In the genomic region with DNA sequence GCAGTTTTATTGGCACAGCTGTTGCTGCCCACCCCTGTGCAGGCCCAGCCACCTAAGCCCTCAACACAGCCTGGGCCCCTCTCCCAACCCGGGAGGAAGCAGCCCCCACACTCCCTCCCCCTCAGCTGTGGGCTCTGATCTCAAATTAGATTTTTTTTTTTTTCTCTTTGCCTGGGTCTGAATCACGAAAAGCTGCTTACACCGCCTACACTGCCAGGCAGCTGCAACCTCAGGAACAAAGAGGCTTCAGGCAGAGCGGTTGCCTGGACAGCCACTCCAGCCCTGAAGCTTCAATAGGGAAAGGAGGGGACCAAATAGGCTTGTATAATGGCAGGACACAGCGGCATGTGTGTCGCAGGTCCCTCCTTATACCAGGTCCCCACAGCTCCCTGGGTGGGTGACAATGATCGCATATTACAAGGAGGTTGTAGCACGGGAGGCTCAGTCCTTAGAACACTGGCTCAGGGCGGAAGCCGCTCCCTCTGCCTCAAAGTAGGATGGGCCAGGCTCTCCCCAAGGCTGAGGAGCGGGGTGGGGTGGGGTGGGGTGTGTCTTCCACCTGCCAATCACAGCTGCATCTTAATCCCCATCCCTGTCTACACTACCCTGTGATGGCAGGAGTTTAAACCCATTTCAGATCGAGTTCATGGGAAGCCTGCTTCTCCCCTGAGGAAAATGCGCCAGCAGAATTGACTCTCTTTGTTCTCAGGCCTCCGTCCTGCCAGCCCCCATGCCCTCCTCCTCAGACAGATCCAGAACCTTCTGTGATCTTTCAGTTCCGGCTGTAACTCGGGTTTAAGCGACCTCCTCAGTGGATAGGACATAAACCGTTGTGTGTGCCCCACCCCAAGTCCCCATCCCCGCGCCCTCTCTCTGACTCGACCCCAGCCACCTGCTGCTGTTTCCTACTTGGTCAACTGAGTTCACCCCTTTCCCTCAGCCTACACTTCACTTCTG, we compare ENCODE assay signal across 8 mouse cellular contexts. TPM values are rescaled to one million over a fixed set of nuclear protein-coding genes. Genes with fewer than 3 reads are reported as not detected.
DNase-seq lines count a peak whose midpoint lies in the region; ATAC-seq and TF ChIP-seq lines count a peak whose summit lies in the region.

No protein-coding gene starts in this region.

- H3K4me2 ChIP-seq in kidney, postnatal 0 days (ENCODE audit: low read length): peak overlapping the region; percentile 43
- peak overlapping the region; percentile 44 for H3K4me2 ChIP-seq in hindbrain, embryonic 12.5 days (replicated peaks)
- peak overlapping the region; percentile 47 for H3K4me2 ChIP-seq in neural tube, embryonic 13.5 days

- H3K36me3 ChIP-seq in kidney, postnatal 0 days (ENCODE audit: insufficient read depth, low read length): no peaks in the 10 kb centered on the region
- H3K36me3 ChIP-seq in hindbrain, embryonic 12.5 days: no peaks in the 10 kb centered on the region
- no peaks in the 10 kb centered on the region for H3K36me3 ChIP-seq in neural tube, embryonic 13.5 days

- H3K9me3 ChIP-seq in kidney, postnatal 0 days (replicated peaks; ENCODE audit: low read length): no peaks in the 10 kb centered on the region
- no peaks in the 10 kb centered on the region for H3K9me3 ChIP-seq in hindbrain, embryonic 12.5 days (replicated peaks)
- H3K9me3 ChIP-seq in neural tube, embryonic 13.5 days: no peaks in the 10 kb centered on the region

- intact Hi-C loops in left cerebral cortex, postnatal 4 days (cut with DNase I): no loop called here

- peak; percentile 62 for DNase-seq in kidney, postnatal 0 days (ENCODE audit: low spot score)
- DNase-seq in kidney, postnatal 25 days: no peak
- peak; percentile 76 for DNase-seq in embryo, embryonic 10.5 days (ENCODE audit: low spot score)
- DNase-seq in left cerebral cortex, postnatal 4 days: peak; percentile 33
- peak; percentile 36 for DNase-seq in yolk sac, embryonic 10.5 days (ENCODE audit: low spot score)

- peak; percentile 74 for ATAC-seq in kidney, postnatal 0 days (replicated peaks; ENCODE audit: low FRiP score, low read depth)
- ATAC-seq in hindbrain, embryonic 12.5 days (ENCODE audit: low FRiP score): peak; percentile 95
- ATAC-seq in neural tube, embryonic 13.5 days (ENCODE audit: low read depth): peak; percentile 93
- ATAC-seq in granulocyte monocyte progenitor cell, adult 5-6 weeks (replicated peaks; ENCODE audit: poor library complexity, severe bottlenecking): no peak

- peak overlapping the region; percentile 35 for H3K9ac ChIP-seq in kidney, postnatal 0 days (ENCODE audit: low read depth, low read length)
- peak overlapping the region; percentile 56 for H3K9ac ChIP-seq in hindbrain, embryonic 12.5 days
- H3K9ac ChIP-seq in neural tube, embryonic 13.5 days: peak overlapping the region; percentile 70

- no peaks in the 10 kb centered on the region; the same call in 1 of the 2 replicates for H3K4me1 ChIP-seq in kidney, postnatal 0 days (replicated peaks; ENCODE audit: insufficient read depth, low read length)
- H3K4me1 ChIP-seq in hindbrain, embryonic 12.5 days: peaks cover 22% of the 10 kb centered on the region
- H3K4me1 ChIP-seq in neural tube, embryonic 13.5 days (replicated peaks): peaks cover 17% of the 10 kb centered on the region

- no peak for TF ChIP-seq CTCF in kidney, postnatal 0 days (IDR thresholded peaks at IDR 0.05; ENCODE audit: low read depth)

- peak overlapping the region; percentile 36; the same call in 1 of the 2 replicates for H3K27ac ChIP-seq in kidney, postnatal 0 days
- H3K27ac ChIP-seq in hindbrain, embryonic 12.5 days: peak overlapping the region; percentile 98
- peak overlapping the region; percentile 97 for H3K27ac ChIP-seq in neural tube, embryonic 13.5 days (replicated peaks)

- WGBS in kidney, postnatal 0 days: 13% methylated on average over 21 of the region's 21 CpGs
- WGBS in hindbrain, embryonic 12.5 days: 12% methylated on average over 21 of the region's 21 CpGs
- WGBS in neural tube, embryonic 13.5 days: 11% methylated on average over 21 of the region's 21 CpGs

- H3K4me3 ChIP-seq in kidney, postnatal 0 days (replicated peaks; ENCODE audit: low read depth, low read length): no peak overlapping the region
- peak overlapping the region; percentile 17 for H3K4me3 ChIP-seq in hindbrain, embryonic 12.5 days
- H3K4me3 ChIP-seq in neural tube, embryonic 13.5 days: 0 out of 2 replicates have a peak overlapping the region, but pooled peaks have one; percentile 20

- H3K27me3 ChIP-seq in kidney, postnatal 0 days (ENCODE audit: insufficient read depth, low read length): no peaks in the 10 kb centered on the region
- H3K27me3 ChIP-seq in hindbrain, embryonic 12.5 days: peaks cover 3% of the 10 kb centered on the region; the same call in 1 of the 2 replicates
- H3K27me3 ChIP-seq in neural tube, embryonic 13.5 days: no peaks in the 10 kb centered on the region

RNA-seq across cellular contexts. Expression of a gene that starts 20.2 kb away (rescaled TPM):
- 0.11 TPM in 1 of 2 replicates, not detected in the other for polyA plus RNA-seq in kidney, postnatal 0 days (2015; fragmentation: Nextera tagmentation; extraction: Ambion mirVana)
- not detected in 2 replicates for polyA plus RNA-seq in hindbrain, embryonic 12.5 days (2016; fragmentation: Nextera tagmentation; extraction: Ambion mirVana)
- not detected for total RNA-seq in left cerebral cortex, postnatal 4 days (2021)
- polyA plus RNA-seq in neural tube, embryonic 13.5 days (2015; fragmentation: Nextera tagmentation; extraction: Ambion mirVana): not detected in 2 replicates
- total RNA-seq in granulocyte monocyte progenitor cell, adult 5-6 weeks (2014; fragmentation: Nextera tagmentation): not detected in 2 replicates
- total RNA-seq in granulocyte monocyte progenitor cell, adult 5-6 weeks (2017): not detected in 2 replicates

RNA-seq across cellular contexts. Expression of a gene that starts 28.6 kb away (rescaled TPM):
- 4.3 TPM in 2 replicates for polyA plus RNA-seq in kidney, postnatal 0 days (2015; fragmentation: Nextera tagmentation; extraction: Ambion mirVana)
- 0.09 and 0.14 TPM in 2 replicates for polyA plus RNA-seq in hindbrain, embryonic 12.5 days (2016; fragmentation: Nextera tagmentation; extraction: Ambion mirVana)
- not detected for total RNA-seq in left cerebral cortex, postnatal 4 days (2021)
- 0.17 TPM in 1 of 2 replicates, not detected in the other for polyA plus RNA-seq in neural tube, embryonic 13.5 days (2015; fragmentation: Nextera tagmentation; extraction: Ambion mirVana)
- not detected in 2 replicates for total RNA-seq in granulocyte monocyte progenitor cell, adult 5-6 weeks (2014; fragmentation: Nextera tagmentation)
- total RNA-seq in granulocyte monocyte progenitor cell, adult 5-6 weeks (2017): 0.05 and 0.30 TPM in 2 replicates

Comparison
In these comparisons a context has a peak if more than half of its experiments do, and no peak if none do; other contexts are left out.
1. DNase-seq: peak in kidney, postnatal 0 days (single experiment), embryo, embryonic 10.5 days (single experiment), left cerebral cortex, postnatal 4 days (single experiment) and yolk sac, embryonic 10.5 days (single experiment); none in kidney, postnatal 25 days (0 of 2).
2. H3K27ac ChIP-seq: peak in every context shown above with its lines; median percentile 98 in hindbrain, embryonic 12.5 days; 97 in neural tube, embryonic 13.5 days; 36 in kidney, postnatal 0 days.
3. Peak in every context shown above with its lines, with median percentiles within 50 percentile points of each other: H3K4me2 ChIP-seq and H3K9ac ChIP-seq.